Mouse (Mus musculus): ENCODE measurements around the gene Nudt6.
A peak's percentile ranks its signal among the peaks of the same experiment; 100 is the strongest.

Gene Nudt6

GRCm38 (mm10) chr3:37381457-37381856, 38.6 kb downstream of the Nudt6 start:
- DNase-seq, result no peak

GRCm38 (mm10) chr3:37379930-37380881, 39.8 kb downstream of the Nudt6 start:
- DNase-seq, result peak; percentile 3

DNA sequence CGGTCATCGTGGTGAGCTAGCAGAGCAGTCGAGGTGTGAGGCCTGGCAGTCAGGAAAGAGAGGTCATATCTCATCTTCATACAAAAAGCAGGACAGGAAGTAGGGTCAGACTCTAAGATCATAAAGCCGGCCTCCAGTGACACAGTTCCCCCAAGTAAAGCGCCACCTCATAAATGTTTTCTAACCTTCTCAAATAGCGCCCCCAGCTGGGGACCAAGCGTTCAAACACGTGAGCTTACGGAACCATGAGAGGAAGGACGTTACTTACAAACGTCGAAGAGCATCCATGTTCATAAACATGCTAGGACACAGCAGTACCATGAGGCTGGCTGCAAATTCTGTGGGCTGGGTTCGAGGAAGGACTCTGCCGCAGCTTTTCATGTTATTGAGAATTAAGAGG, 40.8 kb downstream of the Nudt6 start:
- DNase-seq, result no peak

DNA sequence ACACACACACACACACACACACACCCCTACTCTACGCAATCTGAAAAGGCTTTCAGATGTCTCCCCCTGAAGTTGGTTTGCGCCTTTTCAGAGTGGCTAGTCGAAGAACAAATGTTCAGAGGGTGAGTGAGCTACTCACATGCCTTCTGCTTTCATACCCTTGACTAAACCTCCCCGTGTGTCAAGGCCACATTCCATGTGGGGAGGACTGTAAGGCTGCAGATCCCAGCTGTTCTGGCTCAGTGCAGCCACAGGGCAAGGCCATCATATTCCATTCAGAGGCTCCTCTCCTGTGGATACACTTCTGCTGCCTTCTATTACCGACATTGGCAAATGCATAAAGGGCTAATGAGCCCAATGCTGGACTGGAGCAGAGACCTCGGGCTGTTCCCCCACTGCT, 41.6 kb downstream of the Nudt6 start:
- DNase-seq, result no peak

DNA sequence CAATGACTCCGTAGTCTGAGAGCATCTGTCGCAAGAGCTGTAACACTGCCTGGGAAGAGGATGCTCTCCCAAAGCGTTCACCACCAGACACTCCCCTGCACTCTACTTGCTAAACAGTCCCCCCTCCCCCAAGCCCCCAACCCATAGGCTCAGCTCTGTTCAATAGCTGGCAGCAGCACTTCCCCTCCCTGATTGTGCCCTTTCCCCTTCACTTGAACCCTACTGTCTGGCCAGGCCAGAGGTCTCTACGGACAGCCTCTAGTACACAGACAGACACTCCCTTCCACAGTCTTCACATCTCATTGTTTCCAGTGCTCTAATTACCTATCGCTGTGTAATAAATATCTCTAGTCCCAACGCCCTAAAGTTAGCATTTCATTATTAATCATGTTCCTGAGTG, 42.1 kb downstream of the Nudt6 start:
- no peak for DNase-seq

DNA sequence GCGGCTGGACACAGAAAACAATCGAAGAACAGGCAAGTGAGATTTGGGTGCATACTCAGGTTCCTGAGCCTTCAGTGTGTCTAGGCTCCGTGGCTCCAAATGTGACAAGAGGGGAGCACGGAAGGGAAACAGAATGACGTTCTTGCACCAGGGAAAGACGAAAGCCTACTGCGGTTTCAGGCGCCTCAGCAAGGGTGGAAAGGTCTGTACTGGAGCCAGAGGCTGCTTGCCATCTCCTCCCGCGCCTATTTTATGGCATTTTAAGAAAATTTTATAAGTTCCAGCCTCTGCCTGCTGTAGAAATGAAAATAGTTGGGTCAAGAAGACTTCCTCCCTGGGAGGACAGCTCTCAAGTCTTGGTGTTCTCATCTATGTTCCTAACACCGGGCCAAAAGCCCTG, 46.3 kb downstream of the Nudt6 start:
- no peak for DNase-seq

GRCm38 (mm10) chr3:37370407-37370806, 49.6 kb downstream of the Nudt6 start:
- DNase-seq, result no peak

DNA sequence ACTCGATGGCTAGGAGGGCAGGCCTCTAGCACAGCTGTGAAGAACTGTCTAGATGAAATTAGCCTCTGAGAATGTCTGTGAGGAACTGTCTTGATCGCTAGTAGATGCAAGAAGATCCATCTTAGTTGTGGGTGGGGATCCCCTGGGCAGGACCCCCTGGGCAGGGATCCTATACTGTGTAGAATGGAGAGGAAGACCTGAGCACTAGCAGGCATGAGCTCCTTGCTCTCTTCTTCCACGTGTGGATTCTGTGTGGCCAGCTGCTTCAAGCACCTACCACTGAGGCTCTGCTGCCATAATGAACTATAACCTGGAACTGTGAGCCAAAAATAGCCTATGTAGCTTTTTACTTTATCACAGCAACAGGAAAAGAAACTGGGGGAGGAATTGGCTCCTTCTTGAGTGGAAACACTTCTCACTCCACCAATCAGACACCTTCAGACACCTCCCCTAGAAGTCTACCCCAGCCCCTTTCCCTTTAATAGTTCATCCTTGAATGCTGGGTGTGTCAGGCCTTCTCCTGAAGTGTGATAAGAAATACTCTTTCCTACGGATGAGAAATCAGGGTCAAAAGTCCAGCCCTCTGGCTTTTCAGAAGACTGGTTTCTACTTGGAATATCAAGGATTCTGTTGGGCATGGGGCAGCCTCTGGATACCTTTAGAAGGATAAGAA, 53.5 kb downstream of the Nudt6 start:
- no peak for DNase-seq

DNA sequence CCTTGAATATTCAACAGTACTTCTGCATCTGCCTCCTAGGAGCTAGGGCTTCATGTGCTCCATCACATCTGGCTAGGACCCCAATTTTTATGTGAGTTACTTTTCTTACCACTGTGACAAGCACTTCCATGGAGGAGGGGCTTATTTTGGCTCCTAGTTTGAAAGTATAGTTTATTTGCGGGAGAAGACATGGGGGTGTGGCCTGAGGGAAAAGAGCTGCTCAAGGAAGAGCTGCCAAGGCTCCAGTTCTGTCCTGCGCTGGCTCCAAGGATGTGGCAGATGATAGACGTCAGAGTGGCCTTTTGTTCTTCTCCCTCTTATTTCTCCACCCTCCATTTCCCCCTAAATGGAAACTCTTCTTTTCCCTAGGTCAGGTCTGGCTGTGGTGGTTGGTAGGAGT, 54.0 kb downstream of the Nudt6 start:
- no peak for DNase-seq

DNA sequence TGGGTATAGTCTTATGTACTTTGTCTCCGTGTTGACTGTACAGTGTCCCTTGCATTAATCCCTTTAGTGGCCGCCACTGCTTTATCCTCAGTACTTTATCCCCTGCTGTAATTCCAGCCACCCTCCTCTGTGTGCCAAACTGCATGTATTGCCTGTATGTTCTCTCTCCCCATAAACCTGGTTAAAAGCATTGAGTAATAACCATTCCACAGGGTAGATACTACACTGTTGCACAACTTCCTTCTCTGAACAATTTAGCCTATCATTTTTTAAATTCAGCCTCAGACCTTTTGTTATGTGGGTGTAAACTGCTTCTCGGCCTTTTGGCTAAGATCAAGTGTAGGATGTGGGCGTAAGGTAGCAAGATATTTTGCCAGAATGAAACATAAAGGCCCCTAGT, 54.9 kb downstream of the Nudt6 start:
- DNase-seq, result no peak

GRCm38 (mm10) chr3:37360729-37361128, 59.3 kb downstream of the Nudt6 start:
- DNase-seq, result no peak
